Mouse (Mus musculus) layer of hippocampus, postnatal 14 days (tissue): ENCODE results near the gene Pusl1. TPM values are rescaled to one million over a fixed set of nuclear protein-coding genes. Genes with fewer than 3 reads are reported as not detected.

Experiments
- DNase-seq, 2 experiments: peaks; one replicate each; pipeline ENCODE4 v3.0.0; 2021 to 2022; ENCODE audit warnings: low spot score in 2 of 2, mixed read lengths in 1 of 2
- microRNA-seq, 2 experiments: library from miRNA; unstranded; fragments of <30 nt; microRNA quantifications; one replicate each; pipeline ENCODE4 v1.2.0; 2021
- total RNA-seq, 2 experiments: library from RNA; stranded (reverse); gene quantifications; 2 replicates each; pipeline ENCODE4 v1.2.3; 2021

Pusl1 gene
- total RNA-seq, 2 experiments from 2014 or later, result 61.3 to 65.4 TPM

DNA sequence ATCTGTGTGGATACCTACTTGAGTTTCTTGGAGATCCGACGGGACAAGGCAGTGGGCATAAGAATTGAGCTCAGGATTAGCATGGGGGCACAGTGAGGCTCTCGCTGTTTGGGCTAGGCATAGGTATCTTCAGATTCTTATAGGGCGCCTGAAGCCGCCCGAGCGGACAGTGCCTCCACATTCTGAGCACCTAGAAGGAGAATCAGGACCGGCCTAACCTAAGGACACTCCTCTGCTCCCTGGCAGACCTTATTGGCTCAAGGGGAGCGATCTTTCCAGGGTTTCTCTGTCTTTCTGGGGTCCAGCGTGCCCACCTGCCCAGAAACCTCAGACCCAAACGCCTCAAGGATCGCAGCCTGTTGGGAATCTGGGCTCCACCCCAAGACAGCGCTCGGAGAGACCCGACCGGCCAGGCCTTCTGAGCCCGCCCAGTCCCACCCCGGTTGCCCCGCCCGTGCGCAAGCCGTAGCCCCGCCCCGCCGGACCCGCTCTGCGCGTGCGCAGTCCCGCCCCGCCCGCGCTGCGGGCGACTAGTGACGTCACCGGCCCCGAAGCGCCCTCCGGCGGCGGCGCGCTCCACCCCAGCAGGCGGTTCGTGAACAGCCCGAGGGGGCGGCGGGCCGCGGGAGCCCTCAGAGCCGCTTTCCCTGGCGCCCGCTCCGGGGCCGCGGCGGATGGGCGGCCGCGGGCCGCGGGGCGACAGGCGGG lies 44.6 kb downstream of the Pusl1 start, which contains the start of gene Dvl1:
TSS of gene Dvl1 (plus strand) at position 532 of the 708 bp plus-strand sequence.
- peak; percentile 94 to 95 for DNase-seq

DNA sequence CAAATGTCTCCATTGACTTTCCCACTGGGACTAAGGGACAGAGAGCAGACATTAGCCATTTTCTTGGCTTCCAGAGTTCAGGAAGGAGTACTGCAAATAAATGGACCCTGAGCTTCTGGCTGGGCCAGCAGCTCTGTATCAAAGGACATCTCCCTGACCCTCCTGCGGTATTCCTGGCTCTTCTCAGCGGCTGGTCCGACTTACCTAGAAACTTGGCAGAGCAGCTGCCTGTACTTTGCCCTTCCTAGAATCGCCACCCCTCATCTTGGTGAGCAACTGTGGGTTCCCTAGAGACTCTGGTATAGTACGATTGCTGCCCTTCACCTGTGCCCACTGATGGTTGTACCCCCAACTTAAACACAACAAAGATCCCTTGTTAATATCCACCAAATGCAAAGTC lies 48.4 kb downstream of the Pusl1 start:
- no peak for DNase-seq

DNA sequence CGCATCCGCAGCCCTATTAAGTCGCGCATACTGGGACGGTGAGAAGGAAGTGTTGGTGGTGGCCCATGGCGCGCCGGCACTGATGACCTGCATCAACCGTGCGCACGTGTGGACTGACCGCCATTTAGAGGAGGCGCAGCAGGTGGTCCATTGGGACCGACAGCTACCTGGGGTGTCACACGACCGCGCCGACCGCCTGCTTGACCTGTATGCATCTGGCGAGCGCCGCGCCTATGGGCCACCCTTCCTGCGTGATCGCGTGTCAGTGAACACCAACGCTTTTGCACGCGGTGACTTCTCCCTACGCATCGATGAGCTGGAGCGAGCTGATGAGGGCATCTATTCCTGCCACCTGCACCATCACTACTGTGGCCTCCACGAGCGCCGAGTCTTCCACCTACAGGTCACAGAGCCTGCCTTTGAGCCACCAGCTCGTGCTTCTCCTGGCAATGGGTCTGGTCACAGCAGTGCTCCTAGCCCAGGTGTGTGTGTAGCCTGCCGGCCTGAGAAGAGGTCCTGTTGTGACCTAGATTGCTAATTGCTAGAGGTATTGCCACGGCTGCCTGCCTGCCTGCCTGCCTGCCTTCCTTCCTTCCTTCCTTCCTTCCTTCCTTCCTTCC lies 49.8 kb downstream of the Pusl1 start:
- no peak for DNase-seq

DNA sequence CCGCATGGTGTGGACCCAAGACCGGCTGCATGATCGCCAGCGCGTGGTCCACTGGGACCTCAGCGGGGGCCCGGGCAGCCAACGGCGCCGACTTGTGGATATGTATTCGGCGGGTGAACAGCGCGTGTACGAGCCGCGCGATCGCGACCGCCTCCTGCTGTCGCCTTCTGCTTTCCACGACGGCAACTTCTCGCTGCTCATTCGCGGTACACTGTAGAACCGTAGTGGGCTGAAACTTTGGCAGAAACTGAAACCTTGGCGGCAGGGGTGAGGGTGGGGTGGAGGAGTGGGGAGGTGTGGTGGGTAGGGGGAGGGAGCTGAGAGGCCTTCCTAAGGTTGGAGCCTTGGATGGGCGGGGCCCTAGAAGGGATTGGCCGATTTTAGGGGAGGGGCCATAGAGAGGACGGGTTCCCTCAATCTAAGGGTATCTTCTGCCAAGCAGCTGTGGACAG lies 50.6 kb downstream of the Pusl1 start:
- no peak for DNase-seq

DNA sequence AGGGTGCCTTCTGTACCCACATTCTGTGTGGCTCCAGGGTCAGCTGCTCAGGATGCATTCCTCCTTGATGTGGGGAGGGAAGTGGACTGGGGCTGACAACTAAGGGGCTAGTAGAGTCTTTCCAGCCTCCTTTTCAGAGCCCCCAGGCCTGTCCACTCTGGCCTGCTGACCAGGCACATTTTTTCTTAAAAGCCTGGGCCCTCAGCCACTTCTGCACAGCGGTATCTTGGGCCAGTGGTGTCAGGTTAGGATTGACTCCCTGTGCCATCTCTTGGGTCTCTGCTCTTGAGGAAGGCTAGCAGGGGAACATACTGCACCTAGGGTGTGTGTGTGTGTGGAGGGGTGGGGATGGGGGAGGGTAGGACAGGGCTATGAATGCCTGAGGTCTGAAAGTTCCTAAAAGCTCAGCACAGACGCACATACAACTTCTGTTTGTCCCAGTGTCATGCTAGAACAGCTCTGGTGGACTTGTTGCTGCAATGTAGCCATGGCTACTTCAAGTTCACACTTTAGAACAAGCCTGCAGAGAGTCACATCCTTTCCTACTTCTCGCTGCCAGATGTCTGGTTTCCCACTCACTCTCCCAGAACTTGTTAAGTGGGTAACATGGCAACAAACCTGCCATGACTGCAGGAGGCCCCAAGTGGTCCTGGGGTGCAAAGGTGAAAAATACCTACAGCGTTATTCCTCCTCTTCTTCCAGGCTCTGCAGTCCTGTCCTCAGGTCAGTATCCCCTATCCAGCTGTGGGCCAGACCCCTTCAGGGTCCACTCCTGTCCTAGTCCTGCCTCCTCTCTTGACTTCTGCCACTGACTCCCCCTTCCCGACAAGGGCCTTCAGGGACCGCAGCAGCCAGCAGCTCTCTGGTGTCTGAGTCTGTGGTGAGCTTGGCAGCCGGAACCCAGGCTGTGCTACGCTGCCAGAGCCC lies 51.2 kb downstream of the Pusl1 start:
- DNase-seq, result no peak

DNA sequence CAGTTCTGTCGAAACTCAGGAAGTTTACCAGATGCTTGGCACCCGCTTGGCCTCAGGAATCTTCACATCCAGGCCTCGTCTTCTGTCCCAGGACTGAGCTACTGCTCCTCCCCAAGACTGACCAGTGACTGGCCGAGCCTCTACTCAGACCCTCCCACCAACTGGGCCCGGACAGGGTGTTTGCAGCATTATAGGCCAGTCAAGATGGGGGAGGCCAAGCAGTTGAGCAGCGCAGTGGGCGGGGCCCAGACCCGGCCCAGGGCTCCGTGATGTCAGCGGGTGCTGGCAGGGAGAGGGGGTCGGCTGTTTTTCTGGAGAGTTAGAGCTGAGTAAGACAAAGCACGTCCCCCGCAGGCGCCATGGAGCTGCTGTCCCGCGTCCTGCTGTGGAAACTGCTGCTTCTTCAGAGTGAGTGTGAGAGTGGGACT lies 52.1 kb downstream of the Pusl1 start, which contains the start of gene Mxra8:
TSS of gene Mxra8 (plus strand) at position 198 of the 428 bp plus-strand sequence.
- DNase-seq, result peak in 1 of 2 experiments; percentile 39

DNA sequence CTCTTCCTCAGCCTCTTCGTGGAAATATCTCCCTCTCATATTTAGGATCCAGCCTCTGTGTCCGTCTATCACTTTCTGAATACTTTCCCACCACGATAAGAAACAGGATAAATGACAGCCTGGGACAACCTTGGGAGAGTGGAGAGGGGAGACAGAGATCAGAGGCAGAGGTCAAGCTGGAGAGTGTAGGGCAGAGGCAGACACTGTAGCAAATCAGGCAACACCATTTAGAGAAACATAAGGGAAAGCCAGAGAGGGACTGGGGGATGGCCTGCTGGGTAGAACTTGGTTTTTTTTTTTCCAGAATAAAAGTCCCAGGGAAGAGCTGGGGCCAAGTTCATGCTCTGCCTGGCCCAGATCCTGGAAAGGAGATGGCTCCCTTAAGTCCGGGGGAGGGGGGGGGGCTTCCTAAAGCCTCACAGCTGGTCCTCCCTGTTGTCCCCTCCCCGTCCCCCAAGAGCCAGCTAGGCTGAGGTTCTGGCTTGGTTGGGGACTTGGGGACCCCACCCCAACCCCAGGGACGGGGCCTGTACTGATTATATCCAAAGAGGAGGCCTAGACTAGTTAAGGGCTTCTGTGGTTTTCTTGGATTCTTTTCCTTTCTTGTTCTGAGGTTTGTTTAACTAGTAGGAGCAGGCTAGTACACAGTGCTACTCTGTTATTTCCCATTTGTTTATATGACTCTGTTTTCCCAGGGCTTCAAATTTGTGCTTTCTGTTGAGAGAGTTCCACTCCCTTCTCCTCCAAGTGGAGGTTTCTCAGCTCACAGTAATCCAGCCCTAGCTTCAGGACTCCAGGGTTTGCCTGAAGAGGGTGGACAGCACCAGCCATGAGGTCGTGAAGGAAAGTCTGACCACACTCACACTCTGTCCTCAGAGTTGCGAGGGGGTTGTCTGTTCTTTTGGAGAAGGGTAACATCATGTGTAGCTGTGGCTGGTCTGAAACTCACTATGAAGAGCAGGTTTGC lies 53.1 kb downstream of the Pusl1 start:
- no peak for DNase-seq

Small RNAs within 50 kb of the gene (microRNA-seq; reads per million reads assigned to microRNA genes)
- 0 reads per million in 2 experiments for gene Gm22991

Other genes starting within 250 kb of the Pusl1 start
- not detected for gene Gm10563, start 246.4 kb downstream of the Pusl1 start, total RNA-seq
- 1 to 10 TPM; 1.5 to 4.7 TPM for gene Mmp23, start 238.4 kb downstream of the Pusl1 start, total RNA-seq
- gene Mib2, start 222.6 kb downstream of the Pusl1 start, total RNA-seq, result 10 to 100 TPM; 86.7 to 87.7 TPM
- 10 to 100 TPM; 22.5 to 26.4 TPM for gene Fndc10, start 197.4 kb downstream of the Pusl1 start, total RNA-seq
- 10 to 100 TPM; 65.7 to 79.1 TPM for gene Ssu72, start 187.0 kb downstream of the Pusl1 start, total RNA-seq
- 10 to 100 TPM; 41.6 to 45.7 TPM for gene Tmem240, start 157.0 kb downstream of the Pusl1 start, total RNA-seq
- 10 to 100 TPM; 52.5 to 59.7 TPM for gene Atad3a, start 130.7 kb downstream of the Pusl1 start, total RNA-seq
- 10 to 100 TPM; 13.5 to 16.8 TPM for gene Vwa1, start 117.1 kb downstream of the Pusl1 start, total RNA-seq
- 10 to 100 TPM; 18.0 to 18.1 TPM for gene Tmem88b, start 105.9 kb downstream of the Pusl1 start, total RNA-seq
- under 1 TPM in 1 of 2 experiments, not detected in 1; 0.48 TPM for gene Ankrd65, start 101.3 kb downstream of the Pusl1 start, total RNA-seq
- 100 to 1,000 TPM; 105 to 109 TPM for gene Mrpl20, start 88.9 kb downstream of the Pusl1 start, total RNA-seq
- gene Ccnl2, start 79.3 kb downstream of the Pusl1 start, total RNA-seq, result 10 to 100 TPM; 77.7 to 89.3 TPM
- gene Aurkaip1, start 60.5 kb downstream of the Pusl1 start, total RNA-seq, result 10 to 100 TPM; 83.3 to 83.7 TPM
- gene Mxra8, start 52.1 kb downstream of the Pusl1 start, total RNA-seq, result 10 to 100 TPM; 10.0 to 12.7 TPM
- 10 to 100 TPM; 72.9 to 75.8 TPM for gene Dvl1, start 44.4 kb downstream of the Pusl1 start, total RNA-seq
- gene Tas1r3, start 28.4 kb downstream of the Pusl1 start, total RNA-seq, result under 1 TPM; 0.25 to 0.29 TPM
- gene Cptp, start 22.3 kb downstream of the Pusl1 start, total RNA-seq, result 10 to 100 TPM; 29.5 to 31.2 TPM
- gene Ints11, start 22.2 kb downstream of the Pusl1 start, total RNA-seq, result 10 to 100 TPM; 29.4 to 33.0 TPM
- 100 to 1,000 TPM; 143 to 160 TPM for gene Acap3, start within 50 bp of the Pusl1 start, total RNA-seq
- 10 to 100 TPM; 75.2 to 78.9 TPM for gene Ube2j2, start 52.0 kb upstream of the Pusl1 start, total RNA-seq
- 10 to 100 TPM; 15.9 to 21.1 TPM for gene C1qtnf12, start 70.5 kb upstream of the Pusl1 start, total RNA-seq
- 1 to 10 TPM; 9.0 to 9.7 TPM for gene B3galt6, start 100.9 kb upstream of the Pusl1 start, total RNA-seq
- 100 to 1,000 TPM; 154 to 157 TPM for gene Sdf4, start 101.1 kb upstream of the Pusl1 start, total RNA-seq
- gene Tnfrsf4, start 122.1 kb upstream of the Pusl1 start, total RNA-seq, result 1 to 10 TPM; 1.0 to 1.1 TPM
- gene Tnfrsf18, start 134.4 kb upstream of the Pusl1 start, total RNA-seq, result not detected
- gene Ttll10, start 167.6 kb upstream of the Pusl1 start, total RNA-seq, result under 1 TPM in 1 of 2 experiments, not detected in 1; 0.14 TPM
- gene 9430015G10Rik, start 218.2 kb upstream of the Pusl1 start, total RNA-seq, result 10 to 100 TPM; 23.8 to 26.6 TPM
- under 1 TPM; 0.55 to 0.65 TPM for gene Rnf223, start 238.7 kb upstream of the Pusl1 start, total RNA-seq